16 mouse cellular contexts compared by ENCODE assay signal in the genomic region with DNA sequence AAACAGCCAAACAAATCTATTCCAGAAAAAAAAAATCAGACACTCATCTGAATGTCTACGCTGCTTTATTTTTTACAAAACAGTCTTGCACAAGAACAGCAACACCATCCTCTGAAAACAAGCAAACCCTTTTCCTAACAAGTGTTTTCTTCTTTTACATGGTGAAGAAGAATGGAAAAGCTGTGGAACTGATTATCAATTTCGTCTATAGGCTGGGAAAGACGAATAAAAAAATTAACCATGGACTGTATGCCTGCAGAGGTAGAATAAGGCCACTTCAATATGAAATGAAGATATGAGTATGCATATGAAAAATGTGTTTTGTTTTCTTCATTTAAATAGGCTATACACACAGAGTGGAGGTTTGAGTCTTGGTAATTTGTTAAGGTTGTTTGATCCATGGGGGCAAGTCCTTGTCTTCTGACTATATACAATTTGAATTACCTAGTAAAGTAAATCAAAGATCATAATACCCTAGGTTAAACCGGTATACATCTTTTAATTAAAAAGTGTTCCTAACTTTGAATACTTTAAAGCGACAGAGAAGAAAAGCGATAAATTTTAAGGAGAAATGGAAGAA. TPM values are rescaled to one million over a fixed set of nuclear protein-coding genes. Genes with fewer than 3 reads are reported as not detected.
"Had no signal": no experiment of that assay in that cellular context is flagged by ENCODE, and none has a peak within 500 bp of the region (broad histone marks: within the 10 kb centered on the region; RNA-seq: fewer than 3 reads in every experiment).

No protein-coding gene starts in this region.

- H3K9me3 ChIP-seq: kidney, embryonic 15.5 days; limb, embryonic 13.5 days; neural tube, embryonic 15.5 days; stomach, embryonic 15.5 days had no signal

- H3K9ac ChIP-seq: kidney, embryonic 15.5 days; limb, embryonic 13.5 days; liver, embryonic 14.5 days; neural tube, embryonic 15.5 days; stomach, embryonic 15.5 days had no signal

- DNase-seq: kidney, postnatal 14 days; left cerebral cortex, postnatal 4 days; lung, adult 18-20 months; right cerebral cortex, postnatal 4 days; spleen, adult 18-20 months; thymus, adult 2 months; thymus, postnatal 25 days had no signal

- H3K27ac ChIP-seq: kidney, embryonic 15.5 days; limb, embryonic 13.5 days; liver, embryonic 14.5 days; neural tube, embryonic 15.5 days; stomach, embryonic 15.5 days had no signal

- H3K4me2 ChIP-seq: stomach, embryonic 15.5 days had no signal

- H3K36me3 ChIP-seq: kidney, embryonic 15.5 days; limb, embryonic 13.5 days; neural tube, embryonic 15.5 days; stomach, embryonic 15.5 days had no signal

- H3K4me3 ChIP-seq: kidney, embryonic 15.5 days; myocyte; stomach, embryonic 15.5 days had no signal

RNA-seq across cellular contexts. Expression of gene Sp8, which starts 4.1 kb away (rescaled TPM):
- polyA plus RNA-seq: kidney, embryonic 15.5 days; large intestine, adult 2 months; liver, adult 2 months; stomach, embryonic 15.5 days; testis, adult 2 months had no signal
